Mouse (Mus musculus) kidney, embryonic 14.5 days (tissue): ENCODE results near the gene Spats2. TPM values are rescaled to one million over a fixed set of nuclear protein-coding genes. Genes with fewer than 3 reads are reported as not detected.

ENCODE experiments used
- ATAC-seq: fragments of 200-750 bp; cut with Nextera tagmentation; 2 replicates; pipeline ENCODE4 v1.8.0; 2017; ENCODE audit warnings: moderate number of reproducible peaks, mild to moderate bottlenecking, moderate TSS enrichment, moderate library complexity; ENCODE audit not compliant: low FRiP score, low TSS enrichment
- H3K27ac ChIP-seq: fragments of 300-500 bp; sonication (generic); 2 replicates; pipeline ENCODE4 v1.5.1; 2014; ENCODE audit warnings: low read depth, mild to moderate bottlenecking, low read length, moderate library complexity, mixed read lengths
- H3K27me3 ChIP-seq: fragments of 300-500 bp; sonication (generic); 2 replicates; pipeline ENCODE4 v1.6.1; 2014; ENCODE audit warnings: mild to moderate bottlenecking, low read length; ENCODE audit not compliant: control insufficient read depth, insufficient read depth
- H3K36me3 ChIP-seq: fragments of 300-500 bp; sonication (generic); 2 replicates; pipeline ENCODE4 v1.6.1; 2014; ENCODE audit warnings: low read length, mixed read lengths; ENCODE audit not compliant: control insufficient read depth, insufficient read depth
- H3K4me1 ChIP-seq: fragments of 300-500 bp; sonication (generic); 2 replicates; pipeline ENCODE4 v1.6.1; 2014; ENCODE audit warnings: low read length, mixed read lengths; ENCODE audit not compliant: control insufficient read depth, insufficient read depth
- H3K4me2 ChIP-seq: fragments of 300-500 bp; sonication (generic); replicated peaks from 2 replicates; pipeline ENCODE4 v1.6.1; 2014; ENCODE audit warnings: low read depth, mild to moderate bottlenecking, low read length
- H3K4me3 ChIP-seq: fragments of 300-500 bp; sonication (generic); 2 replicates; pipeline ENCODE4 v1.5.1; 2014; ENCODE audit warnings: mild to moderate bottlenecking, low read length
- H3K9ac ChIP-seq: fragments of 300-500 bp; sonication (generic); 2 replicates; pipeline ENCODE4 v1.6.1; 2014; ENCODE audit warnings: low read depth, mild to moderate bottlenecking, low read length, moderate library complexity
- H3K9me3 ChIP-seq: fragments of 300-500 bp; sonication (generic); 2 replicates; pipeline ENCODE4 v1.6.1; 2016; ENCODE audit warnings: low read length; ENCODE audit not compliant: control insufficient read depth
- WGBS: fragments of 180-500 bp; shearing (Covaris S2); extraction: QIAGEN DNeasy Blood & Tissue Kit; methylation state at CpG from one replicate; pipeline ENCODE4 v1.1.7; 2014; 5-methylcytosine and 5-hydroxymethylcytosine counted together
- polyA plus RNA-seq: library from polyadenylated mRNA; unstranded; fragments of >200 nt; fragmentation: Nextera tagmentation; extraction: Ambion mirVana; gene quantifications from 2 replicates; pipeline ENCODE4 v1.2.1, GENCODE M21; 2014

The Spats2 gene
- polyA plus RNA-seq, 1 experiment from 2014 or later = 55.2 TPM

- Histone ChIP-seq H3K9me3 (no peaks in the 10 kb centered on the region), H3K36me3 (no peaks in the 10 kb centered on the region), H3K4me1 (peaks cover 35% of the 10 kb centered on the region), H3K4me2 (peak overlapping the region; percentile 68), H3K9ac (peak overlapping the region; percentile 93), H3K4me3 (peak overlapping the region; percentile 84), H3K27me3 (no peaks in the 10 kb centered on the region), H3K27ac (peak overlapping the region; percentile 93)
- ATAC-seq = peak; percentile 90
- under 1% methylated on average over 110 of the region's 115 CpGs for WGBS
These were observed 532 bp downstream of the Spats2 start for GRCm38 (mm10) chr15:99126081-99126815.

DNA sequence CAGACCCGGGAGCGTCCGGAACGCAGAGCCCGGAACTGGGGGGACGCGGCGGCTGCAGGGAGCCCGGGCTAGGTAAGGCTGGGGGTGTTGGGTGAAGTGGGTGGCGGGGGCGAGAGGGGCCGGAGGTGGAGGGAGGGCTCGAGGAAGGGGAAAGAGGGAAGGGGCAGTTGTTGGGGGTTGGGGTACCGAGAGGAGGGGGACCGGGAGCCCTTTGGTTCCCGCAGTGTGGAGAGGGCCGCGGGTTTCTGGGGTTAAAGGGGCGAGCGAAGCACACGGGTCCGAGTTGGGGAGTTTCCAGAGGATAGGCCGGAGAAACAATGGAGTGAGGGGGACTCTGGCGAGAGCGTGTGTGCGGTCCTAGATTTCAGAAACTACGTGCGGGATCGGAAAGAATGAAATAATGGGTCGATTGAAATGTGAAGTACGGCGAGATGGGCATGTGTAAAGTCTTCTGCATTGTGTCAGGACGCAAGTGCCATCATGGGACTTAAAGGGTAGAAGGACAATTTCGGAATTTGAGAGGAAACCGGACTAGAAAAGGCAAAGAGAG lies 1.2 kb downstream of the Spats2 start:
- peak; percentile 17; the same call in 1 of the 2 replicates for ATAC-seq
- H3K36me3 ChIP-seq = 0 out of 2 replicates have a peak, but pooled peaks cover 1% of the 10 kb centered on the region
- H3K9me3 ChIP-seq = no peaks in the 10 kb centered on the region
- WGBS = under 1% methylated on average over 35 of the region's 35 CpGs
- no peaks in the 10 kb centered on the region for H3K27me3 ChIP-seq
- H3K4me2 ChIP-seq = peak overlapping the region; percentile 68
- H3K9ac ChIP-seq = peak overlapping the region; percentile 93
- H3K4me3 ChIP-seq = peak overlapping the region; percentile 84
- peak overlapping the region; percentile 93 for H3K27ac ChIP-seq
- H3K4me1 ChIP-seq = peaks cover 37% of the 10 kb centered on the region

DNA sequence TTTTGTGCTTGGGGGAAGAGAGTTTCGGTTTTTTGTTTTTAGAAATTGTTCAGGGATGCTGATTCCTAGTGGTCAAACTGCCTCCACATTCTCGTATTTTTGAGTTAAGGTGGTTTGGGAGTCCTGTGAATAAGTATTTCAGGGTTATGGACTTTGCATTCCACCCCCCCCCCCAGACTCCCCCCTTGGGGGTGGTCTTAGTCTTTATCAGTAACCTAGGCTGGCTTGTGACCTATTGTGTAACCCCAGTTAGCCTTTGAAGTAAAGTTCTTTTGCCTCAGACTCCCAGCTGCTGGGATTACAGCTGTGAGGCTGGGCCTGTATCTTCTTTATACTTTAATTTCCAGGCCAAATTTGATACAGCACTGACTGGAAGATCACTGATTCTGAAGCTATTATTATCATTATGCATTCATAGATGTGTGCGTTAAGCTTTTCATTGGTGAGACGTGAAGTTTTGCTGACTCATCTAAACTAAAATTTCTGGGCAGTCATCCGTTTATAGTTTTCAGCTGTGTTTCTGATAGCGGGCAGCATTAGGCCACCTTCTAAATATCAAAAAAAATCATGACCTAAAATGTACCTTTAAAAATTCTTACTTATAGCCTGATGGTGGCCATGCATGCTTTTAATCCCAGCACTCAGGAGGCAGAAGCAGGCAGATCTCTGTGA lies 2.3 kb downstream of the Spats2 start:
- peaks cover 37% of the 10 kb centered on the region for H3K4me1 ChIP-seq
- H3K4me3 ChIP-seq = peak overlapping the region; percentile 84
- no peak overlapping the region for H3K27ac ChIP-seq
- 67% methylated on average over 6 of the region's 6 CpGs for WGBS
- no peak for ATAC-seq
- H3K9me3 ChIP-seq = no peaks in the 10 kb centered on the region
- 0 out of 2 replicates have a peak, but pooled peaks cover 2% of the 10 kb centered on the region for H3K36me3 ChIP-seq
- H3K4me2 ChIP-seq = peak overlapping the region; percentile 68
- no peaks in the 10 kb centered on the region for H3K27me3 ChIP-seq
- H3K9ac ChIP-seq = peak overlapping the region; percentile 93; the same call in 1 of the 2 replicates

DNA sequence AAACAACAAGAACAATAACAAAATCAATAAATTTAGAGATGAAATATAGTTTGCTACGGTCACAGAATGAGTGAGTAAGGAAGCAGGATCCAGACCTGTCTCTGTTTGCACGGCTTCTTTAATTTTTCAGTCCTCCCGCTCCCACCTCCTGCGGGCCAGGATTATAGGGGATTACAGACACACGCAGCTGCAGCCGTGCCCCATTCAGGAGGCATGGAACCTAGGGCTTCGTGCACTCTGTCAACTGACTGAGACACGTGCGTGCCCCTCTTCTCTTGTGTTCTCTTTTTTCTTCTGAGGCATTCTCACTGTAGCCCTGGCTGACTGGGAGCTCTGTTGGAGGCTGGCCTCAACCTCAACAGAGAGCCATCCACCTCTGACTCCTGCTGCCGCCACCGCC lies 3.7 kb downstream of the Spats2 start:
- Histone ChIP-seq H3K36me3 (0 out of 2 replicates have a peak, but pooled peaks cover 2% of the 10 kb centered on the region), H3K4me1 (peaks cover 37% of the 10 kb centered on the region), H3K27me3 (no peaks in the 10 kb centered on the region), H3K4me2 (no peak overlapping the region), H3K9ac (no peak overlapping the region), H3K9me3 (no peaks in the 10 kb centered on the region), H3K27ac (no peak overlapping the region), H3K4me3 (no peak overlapping the region)
- no peak for ATAC-seq
- 69% methylated on average over 11 of the region's 11 CpGs for WGBS

DNA sequence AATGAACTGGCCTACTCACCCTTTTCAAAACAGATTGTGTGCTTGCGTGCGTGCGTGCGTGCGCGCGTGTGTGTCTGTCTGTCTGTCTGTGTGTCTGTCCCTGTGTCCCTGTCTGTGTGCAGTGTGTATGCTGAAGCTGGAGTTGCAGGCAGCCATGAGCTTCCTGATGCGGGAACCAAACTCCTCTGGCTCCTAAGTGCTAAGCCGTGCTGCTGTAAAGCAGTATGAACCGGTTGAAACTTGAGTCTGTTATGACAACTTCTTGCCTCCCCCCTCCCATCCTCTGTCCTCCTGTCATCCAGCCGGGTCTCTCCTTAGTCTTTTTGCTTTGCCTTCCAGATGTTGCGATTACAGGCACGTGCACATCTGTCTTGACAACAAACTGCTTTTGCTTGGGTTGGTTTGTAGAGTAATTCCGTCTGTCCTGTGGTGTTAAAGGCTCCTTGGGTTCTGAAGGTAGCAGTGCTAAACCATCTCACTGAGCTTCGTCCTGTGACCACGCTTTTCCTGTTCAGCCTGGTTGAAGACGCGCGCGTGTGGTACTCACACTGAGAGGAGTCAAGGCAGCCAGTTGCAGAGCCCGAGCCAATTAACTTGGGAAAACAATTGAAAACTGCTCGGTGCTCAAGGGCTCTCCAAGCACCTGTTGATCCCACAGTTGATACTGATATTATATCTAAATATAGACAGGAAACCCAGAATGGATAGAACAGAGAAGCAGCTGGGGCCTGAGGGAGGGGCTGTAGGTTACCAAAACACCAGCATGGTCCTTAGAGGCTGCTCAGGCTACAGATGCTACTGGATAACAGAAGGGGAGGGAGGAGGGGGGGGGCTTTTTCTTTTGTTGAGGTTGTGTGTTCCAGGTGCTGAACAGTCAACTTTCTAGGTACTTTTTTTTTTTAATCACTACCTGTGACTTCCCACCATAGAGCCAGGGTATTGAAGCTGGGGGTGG lies 4.5 kb downstream of the Spats2 start:
- peaks cover 35% of the 10 kb centered on the region for H3K4me1 ChIP-seq
- H3K27me3 ChIP-seq = no peaks in the 10 kb centered on the region
- H3K4me2 ChIP-seq = no peak overlapping the region
- H3K9ac ChIP-seq = no peak overlapping the region
- ATAC-seq = no peak
- H3K36me3 ChIP-seq = 0 out of 2 replicates have a peak, but pooled peaks cover 2% of the 10 kb centered on the region
- H3K27ac ChIP-seq = no peak overlapping the region
- no peaks in the 10 kb centered on the region for H3K9me3 ChIP-seq
- no peak overlapping the region for H3K4me3 ChIP-seq
- 46% methylated on average over 22 of the region's 22 CpGs for WGBS

GRCm38 (mm10) chr15:99138389-99138788 lies 12.7 kb downstream of the Spats2 start:
- no peak for ATAC-seq
- Histone ChIP-seq H3K9me3 (peaks cover 5% of the 10 kb centered on the region; the same call in 1 of the 2 replicates), H3K4me1 (no peaks in the 10 kb centered on the region), H3K9ac (no peak overlapping the region), H3K27ac (no peak overlapping the region), H3K36me3 (no peaks in the 10 kb centered on the region; the same call in 1 of the 2 replicates), H3K4me2 (no peak overlapping the region), H3K4me3 (no peak overlapping the region), H3K27me3 (no peaks in the 10 kb centered on the region)
- WGBS = 90% methylated on average over 5 of the region's 5 CpGs

DNA sequence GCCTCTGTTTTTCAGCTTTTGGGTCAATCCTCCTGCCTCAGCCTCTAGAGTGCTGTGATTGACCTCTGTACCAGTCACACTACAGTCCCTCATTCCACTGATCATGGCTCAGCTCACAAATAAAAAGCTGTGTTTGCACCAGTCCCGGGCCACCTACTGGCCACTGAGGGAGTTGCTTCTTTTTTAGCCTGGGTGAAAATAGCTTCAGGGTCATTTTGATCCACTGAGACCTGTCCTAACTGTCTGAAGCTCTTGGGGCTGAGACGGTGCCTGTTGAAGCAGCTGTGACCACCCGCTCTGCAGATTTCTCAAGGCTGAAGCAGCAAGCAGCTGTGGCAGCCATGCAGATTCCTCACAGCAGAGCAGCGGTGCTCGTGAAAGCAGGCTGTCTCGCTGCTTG lies 14.0 kb downstream of the Spats2 start:
- 65% methylated on average over 6 of the region's 6 CpGs for WGBS
- ATAC-seq = 0 out of 2 replicates have a peak, but pooled peaks have one; percentile 28
- H3K9me3 ChIP-seq = peaks cover 5% of the 10 kb centered on the region; the same call in 1 of the 2 replicates
- no peak overlapping the region for H3K4me3 ChIP-seq
- H3K4me1 ChIP-seq = no peaks in the 10 kb centered on the region
- H3K27ac ChIP-seq = no peak overlapping the region
- H3K27me3 ChIP-seq = no peaks in the 10 kb centered on the region
- no peak overlapping the region for H3K4me2 ChIP-seq
- no peak overlapping the region for H3K9ac ChIP-seq
- no peaks in the 10 kb centered on the region; the same call in 1 of the 2 replicates for H3K36me3 ChIP-seq

DNA sequence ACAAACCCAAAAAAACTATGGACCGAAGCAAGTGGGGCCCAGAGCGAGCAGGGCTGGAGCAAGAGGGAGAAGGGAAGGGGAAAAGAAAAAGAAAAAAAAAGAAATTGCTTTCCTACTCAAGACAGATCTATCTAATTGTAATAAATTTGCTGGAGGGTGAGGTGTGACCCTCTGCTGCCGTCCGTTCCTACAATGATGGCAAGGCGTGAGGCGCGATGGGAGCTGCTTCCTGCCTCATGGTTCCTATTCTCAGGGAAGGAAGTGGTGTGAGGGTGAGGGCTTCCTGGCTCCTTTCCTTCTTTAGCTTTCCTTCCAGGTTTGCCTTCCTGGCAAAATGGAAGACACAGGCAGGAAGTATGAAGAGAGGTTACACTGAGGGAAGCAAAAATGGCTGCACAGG lies 24.8 kb downstream of the Spats2 start:
- no peaks in the 10 kb centered on the region for H3K27me3 ChIP-seq
- H3K9me3 ChIP-seq = no peaks in the 10 kb centered on the region
- H3K4me2 ChIP-seq = no peak overlapping the region
- no peak overlapping the region for H3K4me3 ChIP-seq
- H3K4me1 ChIP-seq = no peaks in the 10 kb centered on the region
- WGBS = 84% methylated on average over 7 of the region's 7 CpGs
- peaks cover 57% of the 10 kb centered on the region for H3K36me3 ChIP-seq
- H3K9ac ChIP-seq = no peak overlapping the region
- H3K27ac ChIP-seq = no peak overlapping the region
- ATAC-seq = no peak
